Mouse (Mus musculus) bone marrow, adult 2 months (tissue): Measurements from ENCODE around the gene Gm12216.
A peak's percentile ranks its signal among the peaks of the same experiment; 100 is the strongest.

Experiments used
- CTCF ChIP-seq: fragments of 200-500 bp; IDR thresholded peaks from 2 replicates; pipeline ENCODE4 v1.5.1; 2011; ENCODE audit warnings: low read length, control low read depth; ENCODE audit not compliant: control insufficient read depth, insufficient read depth
- POLR2A ChIP-seq: fragments of 200-500 bp; IDR thresholded peaks from 2 replicates; pipeline ENCODE4 v1.6.1; 2011; ENCODE audit warnings: low read depth, mild to moderate bottlenecking, control low read depth, low read length, borderline replicate concordance; ENCODE audit not compliant: control insufficient read depth

DNA sequence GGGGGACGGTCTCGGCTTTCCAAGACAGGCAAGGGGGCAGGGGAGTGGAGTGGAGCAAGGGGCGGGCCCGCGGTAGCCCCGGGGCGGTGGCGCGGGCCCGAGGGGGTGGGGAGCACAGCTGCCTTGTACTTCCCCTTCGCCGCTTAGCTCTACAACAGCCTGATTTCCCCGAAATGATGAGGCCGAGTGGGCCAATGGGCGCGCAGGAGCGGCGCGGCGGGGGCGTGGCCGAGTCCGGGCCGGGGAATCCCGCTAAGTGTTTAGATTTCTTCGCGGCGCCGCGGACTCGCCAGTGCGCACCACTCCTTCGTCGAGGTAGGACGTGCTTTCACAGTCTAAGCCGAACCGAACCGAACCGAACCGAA is 89.3 kb downstream of the Gm12216 start, which contains the start of gene Irf1:
- TF ChIP-seq POLR2A (peak; percentile 96), CTCF (no peak)
